Mouse (Mus musculus): ENCODE results near the gene Trmt10b. TPM values are rescaled to one million over a fixed set of nuclear protein-coding genes. Genes with fewer than 3 reads are reported as not detected.

Trmt10b gene
- polyA plus RNA-seq, 1 experiment from 2014 or later, result 8.7 TPM

DNA sequence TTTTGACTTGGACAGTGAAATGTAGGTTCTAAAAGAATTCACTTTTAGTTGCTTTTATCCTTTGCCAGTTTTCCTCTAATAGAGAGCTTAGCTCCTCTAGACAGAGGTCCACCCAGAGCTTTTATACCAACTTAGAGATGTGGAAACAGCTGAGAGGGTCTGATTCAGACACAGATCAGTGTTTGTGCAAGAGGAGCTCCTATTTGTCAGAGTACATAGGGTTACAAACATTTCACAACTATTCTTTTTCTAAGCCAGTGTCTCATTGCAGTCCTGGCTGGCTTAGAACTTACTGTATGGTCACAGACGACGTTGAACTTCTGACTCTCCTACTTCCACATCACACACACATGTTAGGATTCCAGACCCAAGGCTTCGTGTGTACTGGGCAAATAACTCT lies 59.7 kb downstream of the Trmt10b start:
- WGBS (ENCODE audit: insufficient replicate concordance), result 84% methylated on average over 3 of the region's 3 CpGs
- no peak overlapping the region for H3K4me2 ChIP-seq
- no peak overlapping the region for H3K4me3 ChIP-seq
- no peaks in the 10 kb centered on the region for H3K9me3 ChIP-seq (replicated peaks)
- no peak overlapping the region for H3K9ac ChIP-seq
- H3K36me3 ChIP-seq, result peaks cover 49% of the 10 kb centered on the region
- H3K4me1 ChIP-seq, result no peaks in the 10 kb centered on the region
- no peak overlapping the region for H3K27ac ChIP-seq
- H3K27me3 ChIP-seq (replicated peaks), result no peaks in the 10 kb centered on the region
- no peak for ATAC-seq

Other genes starting within 250 kb of the Trmt10b start
- 6.7 and 6.8 TPM in 2 replicates for gene Fbxo10, start 212.5 kb upstream of the Trmt10b start, polyA plus RNA-seq (2016; fragmentation: Nextera tagmentation; extraction: Ambion mirVana)
- gene Tomm5, start 189.0 kb upstream of the Trmt10b start, polyA plus RNA-seq (2016; fragmentation: Nextera tagmentation; extraction: Ambion mirVana), result 271 and 276 TPM in 2 replicates
- gene Frmpd1, start 112.3 kb upstream of the Trmt10b start, polyA plus RNA-seq (2016; fragmentation: Nextera tagmentation; extraction: Ambion mirVana), result 0.27 and 0.38 TPM in 2 replicates
- 11.4 and 11.6 TPM in 2 replicates for gene Dcaf10, start 45.0 kb downstream of the Trmt10b start, polyA plus RNA-seq (2016; fragmentation: Nextera tagmentation; extraction: Ambion mirVana)
- 90.7 and 92.0 TPM in 2 replicates for gene Exosc3, start 45.6 kb downstream of the Trmt10b start, polyA plus RNA-seq (2016; fragmentation: Nextera tagmentation; extraction: Ambion mirVana)
- 81.0 and 81.3 TPM in 2 replicates for gene Slc25a51, start 111.6 kb downstream of the Trmt10b start, polyA plus RNA-seq (2016; fragmentation: Nextera tagmentation; extraction: Ambion mirVana)
- 8.7 and 9.9 TPM in 2 replicates for gene Shb, start 235.3 kb downstream of the Trmt10b start, polyA plus RNA-seq (2016; fragmentation: Nextera tagmentation; extraction: Ambion mirVana)

All from liver, embryonic 12.5 days (tissue).